Mouse (Mus musculus) C2C12 (cell line): Measurements from ENCODE around the gene Hist1h4c. TPM values are rescaled to one million over a fixed set of nuclear protein-coding genes. Genes with fewer than 3 reads are reported as not detected.

Experiments
- H3K27me3 ChIP-seq: one replicate; pipeline ENCODE4 v1.6.1; 2011; ENCODE audit not compliant: control insufficient read depth, insufficient read depth, insufficient read length
- H3K36me3 ChIP-seq: one replicate; pipeline ENCODE4 v1.6.1; 2011; ENCODE audit not compliant: control insufficient read depth, insufficient read depth
- H3K4me3 ChIP-seq: one replicate; pipeline ENCODE4 v1.5.1; 2011; ENCODE audit warnings: mild to moderate bottlenecking, control low read depth; ENCODE audit not compliant: poor library complexity, insufficient read depth, severe bottlenecking
- H3K79me2 ChIP-seq: one replicate; pipeline ENCODE4 v1.6.1; 2011; ENCODE audit not compliant: control insufficient read depth, insufficient read depth
- H3K79me3 ChIP-seq: one replicate; pipeline ENCODE4 v1.6.1; 2011; ENCODE audit warnings: low read depth, control low read depth
- H3ac ChIP-seq: one replicate; pipeline ENCODE3; 2011; ENCODE audit warnings: low read depth; ENCODE audit not compliant: control insufficient read depth, insufficient read length
- CEBPB ChIP-seq: IDR thresholded peaks from one replicate; pipeline ENCODE4 v1.6.1; 2011; ENCODE audit warnings: low read depth, mild to moderate bottlenecking, control low read depth, moderate library complexity
- CTCF ChIP-seq: IDR thresholded peaks from one replicate; pipeline ENCODE4 v1.5.1; 2011; ENCODE audit not compliant: control insufficient read depth, insufficient read depth, insufficient read length
- FOSL1 ChIP-seq: IDR thresholded peaks from one replicate; pipeline ENCODE4 v1.8.0; 2011; ENCODE audit warnings: mild to moderate bottlenecking, low read length; ENCODE audit not compliant: poor library complexity, insufficient read depth, severe bottlenecking
- MAX ChIP-seq: IDR thresholded peaks from one replicate; pipeline ENCODE4 v1.6.1; 2011; ENCODE audit warnings: mild to moderate bottlenecking, control low read depth
- MYOD1 ChIP-seq: IDR thresholded peaks from one replicate; pipeline ENCODE4 v1.6.1; 2011; ENCODE audit warnings: low read depth; ENCODE audit not compliant: control insufficient read depth, insufficient read length
- MYOG ChIP-seq: IDR thresholded peaks from one replicate; pipeline ENCODE4 v1.6.1; 2011; ENCODE audit not compliant: control insufficient read depth, insufficient read length; ENCODE audit errors: extremely low read depth
- USF1 ChIP-seq: IDR thresholded peaks from one replicate; pipeline ENCODE4 v1.6.1; 2011; ENCODE audit warnings: low read depth, mild to moderate bottlenecking, control low read depth, moderate library complexity
- polyA plus RNA-seq: library from polyadenylated mRNA; unstranded; fragments of >200 nt; fragmentation: generic; extraction: Trizol; gene quantifications from one replicate; pipeline ENCODE4 v1.2.1, GENCODE M21; 2012; ENCODE audit warnings: missing spikeins

Hist1h4c gene
- polyA plus RNA-seq, 1 experiment, result 0.62 TPM

- Histone ChIP-seq H3K79me2 (no peaks in the 10 kb centered on the region), H3K79me3 (no peaks in the 10 kb centered on the region), H3ac (no peak overlapping the region), H3K27me3 (no peaks in the 10 kb centered on the region), H3K36me3 (no peaks in the 10 kb centered on the region), H3K4me3 (no peak overlapping the region)
- TF ChIP-seq MAX, result no peak
- no peak for TF ChIP-seq MYOD1
- no peak for TF ChIP-seq CTCF
These were observed 2.2 kb downstream of the Hist1h4c start for GRCm38 (mm10) chr13:23696061-23696474.

DNA sequence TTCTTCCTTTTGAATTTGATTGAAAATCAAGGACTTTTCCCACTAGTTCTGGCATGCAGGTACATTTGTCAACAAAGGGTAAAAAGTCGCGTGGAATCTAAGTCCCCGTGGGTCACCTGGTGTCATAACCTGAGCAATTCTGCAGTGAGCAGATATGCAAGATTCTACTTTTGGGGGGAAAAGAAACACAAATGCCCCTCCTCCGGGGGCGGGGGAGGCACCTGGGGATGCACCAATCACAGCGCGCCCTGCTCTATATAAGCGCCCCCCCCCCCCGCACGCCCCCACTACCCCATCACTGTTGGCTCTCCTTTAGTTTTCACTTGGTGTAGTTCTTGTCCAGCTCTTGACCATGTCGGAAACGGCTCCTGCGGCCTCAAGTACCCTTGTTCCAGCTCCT is 2.7 kb downstream of the Hist1h4c start, which contains the start of gene Hist1h1t:
Hist1h1t (plus strand) TSS at position 301 of the 400 bp plus-strand sequence.
- Histone ChIP-seq H3K27me3 (no peaks in the 10 kb centered on the region), H3K79me2 (no peaks in the 10 kb centered on the region), H3K36me3 (no peaks in the 10 kb centered on the region), H3K79me3 (no peaks in the 10 kb centered on the region), H3K4me3 (no peak within 1 kb of the TSS), H3ac (no peak within 1 kb of the TSS)
- TF ChIP-seq USF1 (no peak), CEBPB (no peak), MAX (no peak), MYOD1 (no peak), CTCF (no peak), MYOG (no peak), FOSL1 (no peak)

- no peaks in the 10 kb centered on the region for H3K27me3 ChIP-seq
These were observed 3.3 kb downstream of the Hist1h4c start for GRCm38 (mm10) chr13:23694956-23695355.

DNA sequence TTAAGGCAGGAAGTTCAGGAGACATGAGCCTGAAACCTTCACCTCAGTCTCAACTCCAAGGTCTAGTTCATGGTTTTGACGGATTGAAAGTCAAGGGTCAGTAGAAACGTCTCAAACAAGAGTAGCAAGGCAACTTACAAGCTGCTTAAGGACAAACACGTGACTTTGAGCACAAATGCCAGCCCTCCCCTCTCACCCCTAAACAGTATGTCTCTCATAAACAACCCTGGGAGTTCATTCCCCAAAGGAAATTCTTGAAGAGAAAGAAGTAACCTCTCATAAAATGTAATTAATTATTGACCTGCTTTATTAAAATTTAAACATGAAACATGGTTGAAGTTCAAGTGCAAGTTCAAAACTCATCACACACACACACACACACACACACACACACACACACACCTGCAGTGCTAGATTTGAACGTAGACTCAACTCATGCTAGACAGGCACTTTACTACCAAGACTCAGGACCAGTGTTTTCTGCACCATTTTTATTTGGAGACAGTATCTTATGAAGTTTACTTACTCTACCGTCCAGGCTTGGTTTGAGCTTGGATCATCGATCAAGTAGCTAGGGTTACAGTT is 4.3 kb downstream of the Hist1h4c start:
- TF ChIP-seq CTCF, result no peak
- no peak for TF ChIP-seq MYOD1
- no peak for TF ChIP-seq FOSL1
- no peak for TF ChIP-seq MAX
- no peak for TF ChIP-seq USF1
- TF ChIP-seq CEBPB, result no peak
- TF ChIP-seq MYOG, result no peak
- no peaks in the 10 kb centered on the region for H3K79me3 ChIP-seq
- H3K4me3 ChIP-seq, result no peak overlapping the region
- no peak overlapping the region for H3ac ChIP-seq
- no peaks in the 10 kb centered on the region for H3K79me2 ChIP-seq
- no peaks in the 10 kb centered on the region for H3K27me3 ChIP-seq
- no peaks in the 10 kb centered on the region for H3K36me3 ChIP-seq

More at GRCm38 (mm10) chr13:23694956-23695355, 3.3 kb downstream of the Hist1h4c start:
- no peaks in the 10 kb centered on the region for H3K36me3 ChIP-seq
- H3ac ChIP-seq, result no peak overlapping the region
- no peak for TF ChIP-seq MYOG
- TF ChIP-seq MAX, result no peak
- TF ChIP-seq CTCF, result no peak
- TF ChIP-seq FOSL1, result no peak
- no peak for TF ChIP-seq USF1
- TF ChIP-seq CEBPB, result no peak
- no peak for TF ChIP-seq MYOD1
- no peak overlapping the region for H3K4me3 ChIP-seq
- H3K79me2 ChIP-seq, result no peaks in the 10 kb centered on the region
- no peaks in the 10 kb centered on the region for H3K79me3 ChIP-seq

GRCm38 (mm10) chr13:23689459-23689858 is 8.8 kb downstream of the Hist1h4c start:
- H3K27me3 ChIP-seq, result no peaks in the 10 kb centered on the region

DNA sequence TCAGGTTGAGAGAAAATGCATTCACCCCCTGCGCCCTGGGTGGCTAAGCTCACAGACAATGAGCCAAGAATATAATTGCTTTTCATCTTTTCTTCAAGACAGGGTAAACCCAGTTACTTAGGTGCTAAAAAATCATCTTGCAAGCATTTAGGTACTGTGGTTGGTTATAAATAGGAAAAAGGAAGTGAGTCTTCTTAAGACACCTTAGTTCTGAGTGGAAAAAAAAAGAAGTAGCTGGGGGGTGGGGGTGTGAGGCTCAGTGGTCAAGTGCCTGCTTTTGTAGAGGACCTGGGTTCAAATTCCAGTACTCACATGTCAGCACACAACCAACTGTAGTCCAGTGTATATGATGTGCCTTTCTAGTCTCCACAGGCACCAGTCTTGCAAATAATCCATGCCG is 9.3 kb downstream of the Hist1h4c start:
- TF ChIP-seq USF1 (no peak), MAX (no peak), FOSL1 (no peak), MYOG (no peak), MYOD1 (no peak), CEBPB (no peak), CTCF (no peak)
- H3K36me3 ChIP-seq, result no peaks in the 10 kb centered on the region
- no peaks in the 10 kb centered on the region for H3K79me3 ChIP-seq
- H3K79me2 ChIP-seq, result peaks cover 6% of the 10 kb centered on the region
- H3K27me3 ChIP-seq, result no peaks in the 10 kb centered on the region
- H3K4me3 ChIP-seq, result no peak overlapping the region
- no peak overlapping the region for H3ac ChIP-seq

More at GRCm38 (mm10) chr13:23689459-23689858, 8.8 kb downstream of the Hist1h4c start:
- no peak overlapping the region for H3K4me3 ChIP-seq
- no peaks in the 10 kb centered on the region for H3K79me3 ChIP-seq
- H3ac ChIP-seq, result no peak overlapping the region
- peaks cover 6% of the 10 kb centered on the region for H3K79me2 ChIP-seq
- TF ChIP-seq MAX, result no peak
- no peak for TF ChIP-seq CTCF
- TF ChIP-seq MYOD1, result no peak
- TF ChIP-seq MYOG, result no peak
- no peak for TF ChIP-seq FOSL1
- TF ChIP-seq USF1, result no peak
- TF ChIP-seq CEBPB, result no peak
- no peaks in the 10 kb centered on the region for H3K36me3 ChIP-seq
